Mouse (Mus musculus): Measurements from ENCODE around the gene Fgb.

GRCm38 (mm10) chr3:83025475-83026301 is 24.0 kb downstream of the Fgb start, which contains the start of gene Fga:
- TF ChIP-seq CTCF (IDR thresholded peaks at IDR 0.05; ENCODE audit: borderline replicate concordance, control insufficient read depth, extremely low read depth, insufficient read depth, low read length, poor library complexity) (no peak), POLR2A (IDR thresholded peaks at IDR 0.05; ENCODE audit: control insufficient read depth, extremely low read depth, insufficient read depth, low read length, poor library complexity) (no peak)
